Mouse (Mus musculus): ENCODE measurements at regions not wholly inside any gene's neighbourhood (a gene's known extent, or its start where the extent isn't known, plus 50 kb on each side); places are given as distances from the start of the nearest gene placed in this dataset.
"Not testable (repeated sequence)": the region's sequence is repeated elsewhere in the genome, so short reads cannot be mapped to it uniquely, and the experiment has no call there.

DNA sequence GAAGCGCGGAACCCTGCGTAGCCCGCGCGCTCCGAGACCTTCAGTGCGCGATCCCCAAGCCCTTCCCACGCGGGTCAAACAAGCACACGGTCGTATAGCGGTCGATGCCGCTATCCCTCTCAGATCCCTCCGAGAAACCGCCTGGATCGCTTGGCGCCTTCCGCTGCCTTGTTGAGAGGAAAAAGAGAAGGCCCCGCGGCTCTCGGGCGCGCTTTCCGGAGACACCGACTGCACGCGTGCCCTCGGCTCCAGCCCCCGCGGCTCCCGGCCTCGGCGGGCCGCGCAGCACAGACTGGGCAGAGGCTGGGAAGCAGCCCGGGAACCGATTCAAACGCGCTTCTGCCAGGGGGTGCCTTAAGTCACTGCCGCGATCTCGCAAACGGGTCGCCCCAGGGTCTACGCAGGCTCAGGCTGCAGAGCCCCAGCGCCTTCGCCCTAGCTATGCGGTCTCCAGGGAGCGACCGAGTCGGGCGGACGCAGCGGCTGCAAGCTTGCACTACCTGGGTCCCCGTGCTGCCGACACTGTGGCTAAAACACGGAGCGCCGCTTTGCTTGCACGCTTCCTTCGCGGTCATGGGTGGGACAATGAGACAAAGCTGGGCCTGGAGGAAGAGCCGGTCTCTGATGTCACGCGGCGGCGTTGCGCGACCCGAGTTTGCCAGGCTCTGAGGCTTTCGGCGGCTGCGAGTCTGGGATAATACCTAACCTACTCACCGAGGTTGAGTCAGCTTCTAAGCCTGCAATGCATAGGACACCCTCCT is 87.3 kb downstream of the Crisp4 start:
- no peak for DNase-seq

DNA sequence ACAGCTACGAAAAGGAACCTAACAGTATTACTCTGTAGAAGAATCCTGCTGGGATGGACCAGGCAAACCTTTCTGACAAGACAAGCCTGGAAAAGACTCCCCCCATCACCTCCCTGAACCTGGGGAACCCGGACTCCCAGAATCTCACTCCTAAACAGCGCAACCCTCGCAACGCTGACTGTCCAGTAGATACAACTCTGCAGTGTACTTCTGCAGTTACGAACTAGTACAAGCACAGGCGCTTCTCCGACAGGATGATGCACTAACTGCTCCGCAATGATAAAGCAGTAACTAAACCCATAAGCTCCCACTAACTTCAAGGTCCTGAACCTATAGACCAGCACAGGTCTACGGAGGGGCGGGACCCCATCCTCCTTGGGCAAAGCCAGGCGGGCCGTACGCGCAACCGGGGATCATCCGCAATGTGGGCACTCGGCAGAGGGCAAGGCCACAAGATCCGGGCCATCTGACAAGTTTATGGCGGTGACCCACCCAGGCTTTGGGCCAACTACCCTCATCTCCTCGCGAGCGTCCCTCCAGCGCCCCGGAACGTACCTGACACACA is 88.0 kb downstream of the Crisp4 start:
- DNase-seq: no peak

DNA sequence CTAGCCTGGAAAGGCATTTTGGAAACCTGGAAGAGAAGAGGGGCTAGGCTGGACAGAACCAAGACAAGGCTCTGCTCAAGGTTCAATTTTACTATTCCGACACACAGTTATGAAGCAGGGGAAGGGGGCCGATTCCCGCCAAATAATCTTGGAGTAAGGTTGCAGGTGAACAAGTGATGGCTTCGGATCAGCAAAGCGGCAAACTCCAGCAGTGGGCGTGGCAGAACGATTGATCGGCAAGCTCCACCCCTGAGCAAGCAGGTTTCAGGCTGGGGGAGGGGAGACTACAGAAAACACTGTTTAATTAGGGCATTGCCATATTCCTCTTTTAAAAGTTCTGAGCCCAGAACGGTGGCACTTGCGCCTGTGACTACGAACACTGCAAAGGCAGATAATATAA is 88.7 kb downstream of the Crisp4 start:
- DNase-seq: not testable (repeated sequence)

DNA sequence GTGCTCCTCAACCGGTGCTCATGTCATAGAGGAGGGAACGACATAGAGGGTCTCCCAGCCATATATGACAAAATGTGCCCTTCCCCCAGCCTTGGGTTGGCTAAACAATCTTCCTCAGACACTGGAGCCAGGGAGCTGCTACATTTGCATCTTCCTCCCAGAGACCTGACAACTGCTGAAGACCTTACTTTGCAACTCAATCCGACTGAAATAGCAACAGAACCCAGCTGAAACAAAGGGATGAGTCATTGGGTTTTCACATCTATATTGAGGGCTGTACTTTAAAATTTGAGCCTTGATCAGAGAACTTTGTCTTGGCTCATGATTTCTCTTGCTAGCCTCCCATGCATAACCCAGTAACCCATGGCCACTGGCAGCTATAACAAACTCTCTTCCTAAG is 115.5 kb downstream of the Crisp4 start:
- no peak for DNase-seq

DNA sequence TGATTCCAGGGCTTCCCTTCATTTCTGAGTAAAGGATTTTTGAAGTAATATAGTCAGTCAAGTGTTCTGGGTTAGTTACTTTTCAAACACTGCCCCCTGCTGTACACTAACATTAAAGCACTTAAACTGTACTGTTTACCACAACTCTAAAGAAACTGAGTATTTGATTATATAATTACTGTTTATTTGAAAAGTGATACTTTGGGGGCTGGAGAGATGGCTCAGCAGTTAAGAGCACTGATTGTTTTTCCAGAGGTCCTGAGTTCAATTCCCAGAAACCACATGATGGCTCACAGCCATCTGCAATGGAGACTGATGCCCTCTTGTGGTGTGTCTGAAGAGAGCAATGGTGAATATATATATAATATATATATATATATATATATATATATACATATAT is 132.8 kb downstream of the Crisp4 start:
- DNase-seq: peak; percentile 2 to 14

DNA sequence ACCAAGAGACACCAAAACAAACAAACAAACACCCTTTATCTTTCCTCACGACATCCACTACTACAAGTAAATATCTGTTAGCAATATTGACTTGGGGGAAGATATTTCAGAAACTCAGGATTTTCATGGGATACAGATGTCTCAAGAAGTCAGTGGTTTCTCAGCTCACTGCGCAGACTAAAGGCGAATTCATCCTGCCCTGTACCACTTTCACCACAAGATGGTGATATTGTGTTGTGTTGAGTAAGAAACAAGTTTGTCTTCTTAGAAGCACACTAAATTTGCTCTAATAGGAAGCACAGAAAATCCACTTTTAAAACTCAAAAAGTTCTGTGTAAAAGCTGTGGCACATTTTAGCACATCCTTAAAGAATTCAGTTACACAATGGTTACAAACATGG is 165.1 kb downstream of the Crisp4 start:
- DNase-seq: peak; percentile 8 to 52

DNA sequence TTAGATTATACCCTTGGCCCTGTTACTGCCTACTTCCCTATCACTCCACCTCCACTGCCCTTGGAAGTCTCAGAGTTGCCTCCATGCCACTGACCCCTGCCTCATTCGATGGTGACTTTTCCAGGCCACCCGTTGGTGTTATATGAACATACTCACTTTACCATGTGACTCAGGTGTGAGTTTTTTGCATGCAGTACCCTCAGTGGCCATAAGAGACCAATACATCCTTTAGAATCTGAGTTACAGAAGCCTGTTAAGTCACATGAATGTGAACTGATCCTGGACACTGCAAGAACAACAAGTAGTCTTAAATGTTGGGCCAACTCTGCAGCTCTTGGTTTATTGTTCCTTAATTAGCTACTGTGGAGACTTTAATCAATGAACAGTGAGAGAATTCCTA is 167.6 kb downstream of the Crisp4 start:
- peak in 1 of 2 experiments; percentile 1 for DNase-seq

DNA sequence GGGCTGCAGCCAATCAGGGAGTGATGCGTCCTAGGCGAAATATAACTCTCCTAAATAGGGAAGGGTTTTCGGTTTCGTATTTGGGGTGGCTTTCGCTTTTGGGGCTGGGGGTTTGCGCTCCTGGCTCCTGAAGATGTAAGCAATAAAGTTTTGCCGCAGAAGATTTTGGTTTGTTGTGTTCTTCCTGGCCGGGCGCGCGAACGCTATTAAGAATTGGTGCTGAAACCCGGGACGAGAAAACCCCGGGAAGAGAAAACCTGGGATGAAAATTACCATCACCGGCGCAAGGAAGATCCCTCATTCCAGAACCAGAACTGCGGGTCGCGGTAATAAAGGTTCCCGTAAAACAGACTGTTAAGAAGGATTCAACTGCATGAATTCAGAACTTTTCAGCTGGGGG is 188.8 kb downstream of the Crisp4 start:
- peak in 1 of 2 experiments; percentile 3 for DNase-seq

DNA sequence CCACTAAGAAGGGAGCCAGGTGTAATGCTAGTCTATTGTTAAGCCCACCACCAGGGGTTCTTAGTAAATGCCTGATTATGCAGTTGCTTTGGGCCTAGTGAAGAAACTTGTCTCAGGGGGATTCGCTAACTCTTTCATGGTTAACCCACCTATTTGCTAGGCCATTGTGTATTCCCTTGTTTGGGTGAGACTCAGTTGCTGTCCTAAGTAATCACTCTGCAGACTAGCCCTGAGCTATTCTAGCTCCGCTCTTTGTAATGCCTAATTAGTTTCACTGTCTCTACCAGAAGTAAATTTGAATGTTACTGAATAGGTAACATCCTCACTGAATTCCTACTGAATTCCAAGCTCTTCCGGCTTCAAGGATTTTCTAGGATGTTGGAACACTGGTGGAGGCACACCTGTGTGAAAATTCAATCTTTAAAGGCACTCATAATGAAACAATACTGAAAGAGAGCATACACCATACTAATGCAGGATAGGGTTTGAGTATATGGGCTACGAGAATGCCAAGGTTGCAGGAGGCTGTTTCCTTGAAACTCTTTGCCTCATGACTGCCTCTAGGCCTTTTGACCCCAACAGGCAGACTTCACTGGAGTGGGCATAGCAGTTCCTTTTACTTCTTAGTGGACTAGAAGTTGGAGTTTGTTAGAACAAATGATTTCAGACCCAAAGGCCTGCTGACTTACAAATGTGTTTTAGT is 213.4 kb downstream of the Crisp4 start:
- DNase-seq: not testable (repeated sequence)

Measured in kidney, postnatal 36 days (tissue).